Mouse (Mus musculus) kidney, postnatal 4 days (tissue): ENCODE data around the gene Hpdl.
"Not testable (repeated sequence)": the region's sequence is repeated elsewhere in the genome, so short reads cannot be mapped to it uniquely, and the experiment has no call there.

ENCODE experiments used
- DNase-seq, 2 experiments: peaks; one replicate each; pipeline ENCODE4 v3.0.0; 2021; ENCODE audit warnings: mixed read lengths in 2 of 2

The Hpdl gene

GRCm38 (mm10) chr4:116821694-116822016 is at the start of gene Hpdl:
TSS of gene Hpdl (minus strand) at chr4:116821707.
- no peak for DNase-seq

GRCm38 (mm10) chr4:116869898-116870297 is 48.4 kb upstream of the Hpdl start:
- DNase-seq = no peak

GRCm38 (mm10) chr4:116862023-116862422 is 40.5 kb upstream of the Hpdl start:
- no peak for DNase-seq

GRCm38 (mm10) chr4:116859711-116860110 is 38.2 kb upstream of the Hpdl start:
- DNase-seq = peak; percentile 23 to 41

GRCm38 (mm10) chr4:116857203-116857602 is 35.7 kb upstream of the Hpdl start:
- no peak for DNase-seq

GRCm38 (mm10) chr4:116854286-116854685 is 32.8 kb upstream of the Hpdl start:
- no peak for DNase-seq

GRCm38 (mm10) chr4:116849901-116850300 is 28.4 kb upstream of the Hpdl start:
- DNase-seq = no peak

- DNase-seq = no peak
These were observed 22.8 kb upstream of the Hpdl start for GRCm38 (mm10) chr4:116844324-116844723.

GRCm38 (mm10) chr4:116840841-116841240 is 19.3 kb upstream of the Hpdl start:
- DNase-seq = no peak

- DNase-seq = not testable (repeated sequence)
These were observed 18.6 kb upstream of the Hpdl start for GRCm38 (mm10) chr4:116840096-116840495.

GRCm38 (mm10) chr4:116838999-116839398 is 17.5 kb upstream of the Hpdl start:
- DNase-seq = peak in 1 of 2 experiments; percentile 24

- DNase-seq = peak; percentile 57 to 63
These were observed 8.5 kb upstream of the Hpdl start for GRCm38 (mm10) chr4:116830070-116830368.

GRCm38 (mm10) chr4:116829364-116830069 is 8.0 kb upstream of the Hpdl start:
- DNase-seq = no peak

GRCm38 (mm10) chr4:116827819-116828218 is 6.3 kb upstream of the Hpdl start:
- peak; percentile 13 to 36 for DNase-seq

GRCm38 (mm10) chr4:116824541-116825004 is 3.1 kb upstream of the Hpdl start:
- peak; percentile 74 to 82 for DNase-seq

- DNase-seq = peak; percentile 79 to 85
These were observed 409 bp downstream of the Hpdl start for GRCm38 (mm10) chr4:116820902-116821693.

GRCm38 (mm10) chr4:116819968-116820901 is 1.3 kb downstream of the Hpdl start:
- no peak for DNase-seq

- DNase-seq = no peak
These were observed 4.0 kb downstream of the Hpdl start for GRCm38 (mm10) chr4:116817486-116817885.

- DNase-seq = no peak
These were observed 6.2 kb downstream of the Hpdl start for GRCm38 (mm10) chr4:116815276-116815675.

- DNase-seq = no peak
These were observed 10.5 kb downstream of the Hpdl start for GRCm38 (mm10) chr4:116811012-116811411.

- peak; percentile 96 to 98 for DNase-seq
These were observed 14.0 kb downstream of the Hpdl start, which contains the start of the genes Toe1 and Mutyh for GRCm38 (mm10) chr4:116807197-116808129. TSS of gene Toe1 (minus strand) at chr4:116807640. TSS of gene Mutyh (plus strand) at chr4:116807723.

GRCm38 (mm10) chr4:116799901-116800300 is 21.6 kb downstream of the Hpdl start:
- peak; percentile 33 to 38 for DNase-seq
